Mouse (Mus musculus): ENCODE measurements at regions not wholly inside any gene's neighbourhood (a gene's known extent, or its start where the extent isn't known, plus 50 kb on each side); places are given as distances from the start of the nearest gene placed in this dataset.

GRCm38 (mm10) chr3:78077822-78078221, 1208.5 kb downstream of the Rapgef2 start:
- no peak for DNase-seq

- no peak for DNase-seq
Measured at GRCm38 (mm10) chr3:78077275-78077674, 1209.0 kb downstream of the Rapgef2 start.

- DNase-seq: no peak
Measured at GRCm38 (mm10) chr3:78073040-78073439, 1213.3 kb downstream of the Rapgef2 start.

DNA sequence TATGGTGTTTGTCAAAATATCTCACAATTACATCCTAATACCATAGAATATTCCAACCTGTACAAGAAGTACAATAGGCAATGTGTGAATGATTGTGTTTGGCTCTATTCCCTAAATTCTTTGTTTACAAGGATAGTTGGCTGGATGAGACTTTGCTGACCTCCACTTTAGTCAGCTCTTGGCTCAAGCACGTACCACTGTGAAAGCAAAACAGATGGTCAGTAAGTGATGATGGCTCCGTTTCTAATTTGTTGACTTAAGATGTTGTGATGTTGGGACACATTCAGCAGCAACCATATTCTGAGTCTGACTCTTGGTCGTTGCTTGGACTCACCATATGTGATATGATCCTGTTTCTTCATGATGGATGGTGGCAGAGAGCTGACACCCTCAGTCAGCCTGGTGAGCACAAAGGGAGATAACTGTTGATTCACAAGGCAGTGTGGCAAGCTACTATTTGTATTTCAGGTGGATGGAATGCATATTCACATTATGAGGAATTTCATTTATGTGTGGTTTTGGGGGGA, 1219.1 kb downstream of the Rapgef2 start:
- DNase-seq: no peak

- DNase-seq: no peak
Measured at GRCm38 (mm10) chr3:78066336-78066735, 1220.0 kb downstream of the Rapgef2 start.

GRCm38 (mm10) chr3:78062549-78062948, 1223.8 kb downstream of the Rapgef2 start:
- DNase-seq: peak; percentile 9

DNA sequence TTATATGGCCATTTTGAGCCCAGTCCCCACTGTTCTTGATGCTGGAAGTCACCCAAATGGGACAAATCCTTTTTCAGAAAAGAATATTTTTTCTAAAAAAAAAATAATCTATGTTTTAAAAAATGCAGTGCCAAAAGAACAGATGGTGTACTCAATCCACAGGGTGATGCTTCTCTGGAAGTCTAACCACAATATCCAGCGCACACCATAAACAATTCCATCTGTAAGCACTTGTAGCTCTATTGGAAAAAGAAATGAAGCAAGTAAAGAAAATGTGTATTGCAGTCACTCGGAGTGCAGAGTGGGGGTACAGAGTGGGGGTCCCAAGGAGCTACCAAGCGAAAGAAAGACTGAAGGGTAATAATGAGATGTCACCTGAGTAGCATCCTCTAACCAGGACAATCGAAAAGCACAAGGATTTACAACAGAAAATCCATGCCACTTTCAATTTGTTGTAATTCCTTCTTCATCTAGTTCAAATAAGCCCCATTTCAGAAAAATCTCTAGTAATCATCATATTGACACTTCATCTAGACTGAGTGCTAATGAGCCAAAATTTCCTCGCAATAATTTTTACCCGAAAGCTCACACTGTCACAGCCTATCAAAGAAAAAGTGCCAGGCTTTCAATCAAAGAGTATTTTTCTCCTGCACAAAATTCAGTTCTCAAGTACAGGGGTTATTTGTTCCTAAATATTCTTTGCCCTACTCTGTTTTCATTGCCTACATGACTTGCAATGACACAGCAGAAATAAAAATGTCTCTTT, 1226.3 kb downstream of the Rapgef2 start:
- no peak for DNase-seq
